In genomic region chr9:48106441-48107167, GRCm38 (mm10) we compare ENCODE assay signal across 14 mouse cellular contexts. TPM values are rescaled to one million over a fixed set of nuclear protein-coding genes. Genes with fewer than 3 reads are reported as not detected.
DNase-seq lines count a peak whose midpoint lies in the region; TF ChIP-seq lines count a peak whose summit lies in the region.
"Had no signal": no experiment of that assay in that cellular context is flagged by ENCODE, and none has a peak within 500 bp of the region (broad histone marks: within the 10 kb centered on the region; RNA-seq: fewer than 3 reads in every experiment).

No protein-coding gene starts in this region.

- intact Hi-C loops in heart, postnatal 36 days (cut with DNase I), result no loop called here
- intact Hi-C loops in left cerebral cortex, adult 2 months (cut with DNase I), result no loop called here
- intact Hi-C loops in left cerebral cortex, postnatal 10 days (cut with DNase I), result no loop called here

- no peak; the same call in 1 of the 2 replicates for TF ChIP-seq CTCF in left cerebral cortex, adult 2 months (IDR thresholded peaks at IDR 0.05)

- DNase-seq in heart, postnatal 36 days, result peak; percentile 2 to 5
- DNase-seq in heart, adult 9 months (ENCODE audit: low spot score in 2 of 2), result no peak
- DNase-seq in left cerebral cortex, adult 2 months (ENCODE audit: extremely low spot score in 1 of 2, low spot score in 2 of 2), result no peak
- DNase-seq in left cerebral cortex, postnatal 10 days (ENCODE audit: extremely low spot score in 1 of 2, low spot score in 2 of 2), result no peak
- DNase-seq in urinary bladder, postnatal 14 days (ENCODE audit: low spot score), result peak; percentile 17
- DNase-seq in urinary bladder, postnatal 25 days (ENCODE audit: low spot score), result no peak
- no peak for DNase-seq in spleen, adult 12 weeks (ENCODE audit: low spot score)
- DNase-seq in cerebellum, adult 9-10 months, result no peak
- DNase-seq: cerebellum, adult 8-10 months; heart, adult 18-20 months; thymus, postnatal 36 days had no signal

- peak overlapping the region; percentile 50; the same call in 1 of the 2 replicates for H3K27ac ChIP-seq in left cerebral cortex, adult 2 months
- H3K27ac ChIP-seq: forebrain, embryonic 10.5 days; hindbrain, embryonic 15.5 days; midbrain, embryonic 13.5 days had no signal

- H3K4me3 ChIP-seq in left cerebral cortex, adult 2 months, result no peak overlapping the region
- H3K4me3 ChIP-seq: forebrain, embryonic 10.5 days; hindbrain, embryonic 15.5 days; midbrain, embryonic 13.5 days had no signal

RNA-seq across cellular contexts. Expression of gene Nxpe4, which starts 55.2 kb away (rescaled TPM):
- total RNA-seq in heart, postnatal 36 days (2021), result 1 to 10 TPM; 7.2 to 8.4 TPM
- 10 to 100 TPM; 10.8 to 13.5 TPM for total RNA-seq in left cerebral cortex, adult 2 months (2021)
- total RNA-seq in left cerebral cortex, postnatal 10 days (2021), result 10 to 100 TPM in 1 of 2 experiments, 1 to 10 TPM in 1; 9.9 to 12.2 TPM

Comparison
In these comparisons a context has a peak if more than half of its experiments do, and no peak if none do; other contexts are left out.
1. DNase-seq: peak in heart, postnatal 36 days (2 of 2) and urinary bladder, postnatal 14 days (single experiment); none in heart, adult 9 months (0 of 2), left cerebral cortex, adult 2 months (0 of 2), left cerebral cortex, postnatal 10 days (0 of 2), urinary bladder, postnatal 25 days (single experiment), spleen, adult 12 weeks (single experiment) and cerebellum, adult 9-10 months (single experiment).